Mouse (Mus musculus): Measurements from ENCODE around the gene Intu. TPM values are rescaled to one million over a fixed set of nuclear protein-coding genes. Genes with fewer than 3 reads are reported as not detected.

Intu gene
- polyA plus RNA-seq, 1 experiment from 2014 or later, result 2.3 TPM

Small RNAs within 50 kb of the gene (microRNA-seq; reads per million reads assigned to microRNA genes)
- gene Gm23810, result not detected

Other genes starting within 250 kb of the Intu start
- 0.10 and 0.30 TPM in 2 replicates for gene Slc25a31, start 177.6 kb downstream of the Intu start, polyA plus RNA-seq (2015; fragmentation: Nextera tagmentation; extraction: Ambion mirVana)
- 13.9 and 14.1 TPM in 2 replicates for gene Hspa4l, start 213.2 kb downstream of the Intu start, polyA plus RNA-seq (2015; fragmentation: Nextera tagmentation; extraction: Ambion mirVana)

All from stomach, embryonic 16.5 days (tissue).